Mouse (Mus musculus) adrenal gland, adult 10 weeks (tissue): ENCODE measurements around the gene Fat2. TPM values are rescaled to one million over a fixed set of nuclear protein-coding genes. Genes with fewer than 3 reads are reported as not detected.

Experiments used
- polyA plus RNA-seq: library from polyadenylated mRNA; stranded (reverse); fragments of 350-450 nt; fragmentation: Illumina TruSeq; extraction: RNeasy Lipid Tissue Mini Kit (QIAGEN cat#74804); gene quantifications from one replicate; pipeline ENCODE4 v1.2.3, GENCODE M21; 2014; ENCODE audit warnings: low read depth, low replicate concordance

The Fat2 gene
- not detected for polyA plus RNA-seq

DNA sequence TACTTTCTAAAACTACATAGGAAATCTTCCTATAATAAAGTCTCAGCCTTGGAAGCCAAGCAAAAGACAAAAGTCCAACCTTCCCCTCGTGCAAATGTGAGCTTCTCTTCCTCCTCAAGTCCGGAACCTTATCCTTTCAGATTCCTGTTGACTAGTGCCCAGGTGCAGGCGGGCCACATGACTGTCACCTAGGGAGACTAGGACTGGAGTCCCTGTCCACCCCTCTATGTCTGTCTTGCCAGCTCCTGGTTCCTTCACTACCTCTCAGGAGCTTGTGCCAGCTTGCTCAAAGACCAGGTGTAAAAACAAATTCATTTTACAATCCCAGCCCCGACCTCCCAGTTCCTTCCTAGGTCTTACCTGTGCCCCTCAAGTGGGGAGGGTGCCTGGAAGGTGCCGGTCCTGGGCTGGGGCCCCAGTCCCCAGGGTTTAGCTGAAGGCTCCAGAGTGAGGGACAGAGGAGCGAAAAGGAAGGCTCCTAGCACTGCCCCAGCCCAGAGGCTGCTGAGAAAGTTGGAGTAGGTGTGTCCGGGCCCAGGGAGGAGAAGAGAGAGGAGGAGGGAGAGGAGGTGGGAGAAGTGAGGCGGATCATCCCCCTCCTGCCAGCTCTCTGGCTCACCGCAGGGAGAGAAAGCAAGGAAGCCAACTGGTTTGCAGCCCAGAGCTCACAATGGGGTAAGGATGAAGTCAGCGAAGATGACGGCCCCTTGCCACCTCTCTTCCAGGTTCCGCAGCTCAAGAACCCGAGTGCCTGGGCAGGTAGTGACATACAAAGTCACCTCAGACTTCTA, at the start of gene Fat2:
Gene Fat2 (minus strand): TSS at position 464 of the 791 bp plus-strand sequence.

DNA sequence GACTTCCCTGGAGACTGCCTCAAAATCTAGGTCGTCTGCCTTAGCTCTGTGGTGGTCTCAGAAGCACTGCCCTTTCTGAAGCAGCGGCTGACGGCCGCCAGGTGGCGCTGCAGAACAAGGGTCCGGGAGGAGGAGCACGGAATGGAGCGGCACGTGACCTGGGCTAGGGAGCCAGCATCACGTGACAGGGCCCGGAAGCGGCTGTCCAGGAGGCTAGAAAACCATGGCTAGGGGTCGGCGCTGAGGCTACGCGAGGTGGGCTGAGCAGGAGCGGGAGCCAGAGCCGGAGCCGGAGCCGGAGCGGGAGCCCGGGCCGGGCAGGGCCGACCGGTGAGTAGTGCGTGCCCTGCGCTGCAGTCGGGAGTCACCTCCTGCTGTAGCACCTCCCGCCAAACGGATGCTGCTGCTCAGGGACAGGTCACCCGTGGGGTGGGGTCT, 132.2 kb downstream of the Fat2 start, which contains the start of gene Slc36a1:
Gene Slc36a1 (plus strand): TSS at position 192 of the 438 bp plus-strand sequence.

Other genes with a start within 250 kb of the Fat2 start
- 166 TPM for gene Gm2a, start 238.4 kb downstream of the Fat2 start, polyA plus RNA-seq
- gene Slc36a3, start 184.9 kb downstream of the Fat2 start, polyA plus RNA-seq: not detected
- gene Slc36a2, start 151.5 kb downstream of the Fat2 start, polyA plus RNA-seq: 30.4 TPM
- 3.6 TPM for gene Slc36a1, start 132.2 kb downstream of the Fat2 start, polyA plus RNA-seq
- 1,930 TPM for gene Sparc, start 86.6 kb upstream of the Fat2 start, polyA plus RNA-seq
- gene Atox1, start 124.7 kb upstream of the Fat2 start, polyA plus RNA-seq: 3.0 TPM
- 47.5 TPM for gene G3bp1, start 133.1 kb upstream of the Fat2 start, polyA plus RNA-seq